Mouse (Mus musculus): ENCODE measurements around the gene Ints7. TPM values are rescaled to one million over a fixed set of nuclear protein-coding genes. Genes with fewer than 3 reads are reported as not detected.

The Ints7 gene
- polyA plus RNA-seq, 1 experiment from 2014 or later = 11.0 TPM

DNA sequence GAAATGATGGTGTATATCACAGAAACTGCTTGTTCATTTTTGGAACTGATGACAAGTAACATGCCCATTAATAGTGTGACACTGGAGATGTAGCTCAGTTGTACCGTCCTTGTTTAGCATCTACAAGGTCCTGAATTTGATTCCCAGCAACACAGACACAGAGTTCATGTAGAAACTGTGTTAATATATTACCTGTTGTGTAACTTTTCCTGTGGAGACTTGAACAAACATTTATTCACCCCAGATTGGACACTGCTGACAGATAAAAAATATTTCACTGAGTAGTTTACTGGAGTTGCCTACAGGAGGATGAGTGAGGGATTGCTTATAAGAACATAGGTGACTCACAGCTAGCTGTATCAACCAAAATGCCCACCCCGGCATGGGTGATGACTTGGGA, 13.3 kb downstream of the Ints7 start:
- H3K4me2 ChIP-seq (ENCODE audit: low read depth, low read length) = no peak overlapping the region
- no peak overlapping the region for H3K4me3 ChIP-seq (ENCODE audit: low read depth, low read length)
- ATAC-seq (peak; percentile 63), DNase-seq (no peak)
- peaks cover 55% of the 10 kb centered on the region for H3K36me3 ChIP-seq (replicated peaks; ENCODE audit: insufficient read depth, low read length)
- no peak overlapping the region for H3K27ac ChIP-seq (ENCODE audit: low read depth)
- H3K9ac ChIP-seq (replicated peaks) = no peak overlapping the region
- peaks cover 2% of the 10 kb centered on the region for H3K4me1 ChIP-seq (ENCODE audit: insufficient read depth)
- H3K27me3 ChIP-seq (ENCODE audit: insufficient read depth, low read length) = no peaks in the 10 kb centered on the region
- H3K9me3 ChIP-seq (ENCODE audit: low read length) = no peaks in the 10 kb centered on the region
- no peak for TF ChIP-seq EP300 (IDR thresholded peaks at IDR 0.05; ENCODE audit: low read depth)
- 94% methylated on average over 2 of the region's 2 CpGs for WGBS (ENCODE audit: insufficient replicate concordance)

DNA sequence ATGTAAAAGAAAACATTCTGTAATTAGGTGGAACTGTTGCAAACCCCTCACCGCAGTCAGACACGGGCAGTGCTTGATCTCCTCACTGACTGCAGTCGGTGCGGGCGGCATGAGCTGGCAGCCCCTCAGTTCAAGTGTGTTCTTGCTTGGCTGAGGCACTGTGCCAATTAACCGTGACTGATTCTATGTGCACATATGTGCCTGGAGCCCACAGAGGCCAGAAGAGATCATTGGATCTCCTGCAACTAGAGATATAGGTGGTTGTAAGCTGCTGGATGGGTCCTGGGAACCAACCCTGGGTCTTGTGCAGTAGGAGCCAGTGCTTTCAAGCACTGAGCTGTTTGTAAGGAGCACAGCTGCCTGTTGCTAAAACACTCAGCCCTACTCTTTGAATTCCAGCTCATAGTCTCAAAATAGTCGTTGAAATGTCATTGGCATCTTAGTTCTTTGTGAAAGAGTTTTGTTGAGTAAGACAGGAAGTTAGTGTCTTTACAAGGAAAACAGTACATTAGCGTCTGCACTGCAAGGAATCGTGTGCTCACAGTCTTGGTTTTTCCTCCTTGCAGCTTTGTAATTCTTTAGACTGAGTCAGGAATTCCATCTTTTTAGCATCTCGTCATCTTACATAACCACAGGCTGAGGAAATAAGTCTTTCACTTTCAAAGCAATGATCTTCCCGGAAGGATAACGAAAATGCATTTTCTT, 16.7 kb downstream of the Ints7 start:
- Histone ChIP-seq H3K4me1 (ENCODE audit: insufficient read depth) (peaks cover 2% of the 10 kb centered on the region), H3K9ac (replicated peaks) (no peak overlapping the region), H3K9me3 (ENCODE audit: low read length) (no peaks in the 10 kb centered on the region), H3K4me2 (ENCODE audit: low read depth, low read length) (peak overlapping the region; percentile 40; the same call in 1 of the 2 replicates), H3K36me3 (replicated peaks; ENCODE audit: insufficient read depth, low read length) (peaks cover 57% of the 10 kb centered on the region), H3K4me3 (ENCODE audit: low read depth, low read length) (no peak overlapping the region), H3K27me3 (ENCODE audit: insufficient read depth, low read length) (no peaks in the 10 kb centered on the region), H3K27ac (ENCODE audit: low read depth) (0 out of 2 replicates have a peak overlapping the region, but pooled peaks have one; percentile 30)
- WGBS (ENCODE audit: insufficient replicate concordance) = 75% methylated on average over 12 of the region's 12 CpGs
- DNase-seq (no peak), ATAC-seq (no peak)
- no peak for TF ChIP-seq CTCF (IDR thresholded peaks at IDR 0.05; ENCODE audit: low read depth)
- no peak for TF ChIP-seq EP300 (IDR thresholded peaks at IDR 0.05; ENCODE audit: low read depth)

DNA sequence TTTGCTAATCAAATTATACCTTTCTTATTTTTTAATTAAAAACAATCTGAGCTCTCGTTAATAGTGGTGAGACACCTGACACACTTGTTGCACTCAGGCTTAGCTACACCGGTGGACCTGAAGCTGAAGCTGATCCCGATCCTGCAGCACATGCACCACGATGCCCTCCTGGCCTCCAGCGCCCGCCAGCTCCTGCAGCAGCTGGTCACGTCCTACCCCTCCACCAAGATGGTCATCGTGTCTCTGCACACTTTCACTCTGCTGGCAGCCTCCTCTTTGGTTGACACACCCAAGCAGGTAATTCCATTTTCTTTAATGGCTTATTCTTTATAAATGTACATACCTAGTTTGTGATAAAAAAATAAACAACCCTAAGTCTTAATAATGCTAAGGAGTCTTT, 20.6 kb downstream of the Ints7 start:
- Histone ChIP-seq H3K9me3 (ENCODE audit: low read length) (no peaks in the 10 kb centered on the region), H3K27me3 (ENCODE audit: insufficient read depth, low read length) (no peaks in the 10 kb centered on the region), H3K9ac (replicated peaks) (no peak overlapping the region), H3K27ac (ENCODE audit: low read depth) (no peak overlapping the region), H3K4me1 (ENCODE audit: insufficient read depth) (peaks cover 2% of the 10 kb centered on the region; the same call in 1 of the 2 replicates), H3K4me2 (ENCODE audit: low read depth, low read length) (no peak overlapping the region), H3K36me3 (replicated peaks; ENCODE audit: insufficient read depth, low read length) (peaks cover 53% of the 10 kb centered on the region), H3K4me3 (ENCODE audit: low read depth, low read length) (no peak overlapping the region)
- DNase-seq = no peak
- TF ChIP-seq EP300 (IDR thresholded peaks at IDR 0.05; ENCODE audit: low read depth) (no peak), CTCF (IDR thresholded peaks at IDR 0.05; ENCODE audit: low read depth) (no peak)
- ATAC-seq = no peak
- 88% methylated on average over 8 of the region's 8 CpGs for WGBS (ENCODE audit: insufficient replicate concordance)

DNA sequence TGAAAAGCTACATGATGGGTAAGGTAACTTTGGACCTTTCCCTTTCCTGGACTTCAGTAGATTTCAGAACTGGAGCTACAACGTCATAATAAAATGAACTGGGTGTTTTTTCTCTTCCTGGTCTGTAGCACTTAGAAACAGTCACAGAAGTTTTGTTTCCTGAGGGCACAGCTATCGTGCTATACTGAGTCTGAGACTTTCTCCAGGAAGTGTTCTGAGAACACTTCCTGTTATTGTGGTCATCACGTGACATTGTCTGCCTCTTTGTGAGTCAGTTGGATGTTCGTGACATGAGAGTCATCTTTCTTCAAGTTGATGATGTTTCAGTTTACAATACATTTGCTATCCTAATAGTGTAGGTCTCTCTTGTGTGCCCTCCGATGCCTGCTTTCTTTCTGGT, 23.8 kb downstream of the Ints7 start:
- ATAC-seq (peak; percentile 54; the same call in 1 of the 2 replicates), DNase-seq (no peak)
- 55% methylated on average over 5 of the region's 5 CpGs for WGBS (ENCODE audit: insufficient replicate concordance)
- H3K4me1 ChIP-seq (ENCODE audit: insufficient read depth) = no peaks in the 10 kb centered on the region; the same call in 1 of the 2 replicates
- TF ChIP-seq CTCF (IDR thresholded peaks at IDR 0.05; ENCODE audit: low read depth) (no peak), EP300 (IDR thresholded peaks at IDR 0.05; ENCODE audit: low read depth) (0 out of 2 replicates have a peak, but pooled peaks have one; percentile 2)
- H3K27ac ChIP-seq (ENCODE audit: low read depth) = peak overlapping the region; percentile 55; the same call in 1 of the 2 replicates
- H3K9me3 ChIP-seq (ENCODE audit: low read length) = no peaks in the 10 kb centered on the region
- peaks cover 57% of the 10 kb centered on the region for H3K36me3 ChIP-seq (replicated peaks; ENCODE audit: insufficient read depth, low read length)
- H3K4me3 ChIP-seq (ENCODE audit: low read depth, low read length) = no peak overlapping the region
- no peaks in the 10 kb centered on the region for H3K27me3 ChIP-seq (ENCODE audit: insufficient read depth, low read length)
- no peak overlapping the region for H3K4me2 ChIP-seq (ENCODE audit: low read depth, low read length)
- H3K9ac ChIP-seq (replicated peaks) = no peak overlapping the region

DNA sequence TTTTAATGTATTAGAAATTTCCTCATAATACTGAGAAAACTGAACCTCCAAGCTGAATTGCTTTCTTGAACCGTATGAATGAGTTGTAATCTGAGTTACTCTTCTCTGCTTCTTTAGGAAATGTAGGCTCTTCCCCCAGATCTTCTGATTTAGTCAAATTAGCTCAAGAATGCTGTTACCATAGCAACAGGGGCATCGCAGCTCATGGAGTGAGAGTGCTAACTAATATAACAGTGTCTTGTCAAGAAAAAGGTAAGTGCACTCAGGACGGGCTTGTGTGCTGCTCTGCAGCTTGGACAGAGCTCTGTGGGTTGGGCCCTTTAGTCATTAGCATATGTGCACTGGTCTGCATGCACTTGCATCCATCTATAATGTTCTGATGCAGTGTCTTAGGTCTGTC, 29.3 kb downstream of the Ints7 start:
- Histone ChIP-seq H3K9ac (replicated peaks) (no peak overlapping the region), H3K27ac (ENCODE audit: low read depth) (no peak overlapping the region), H3K36me3 (replicated peaks; ENCODE audit: insufficient read depth, low read length) (peaks cover 55% of the 10 kb centered on the region), H3K27me3 (ENCODE audit: insufficient read depth, low read length) (no peaks in the 10 kb centered on the region), H3K4me1 (ENCODE audit: insufficient read depth) (no peaks in the 10 kb centered on the region), H3K9me3 (ENCODE audit: low read length) (no peaks in the 10 kb centered on the region), H3K4me2 (ENCODE audit: low read depth, low read length) (no peak overlapping the region), H3K4me3 (ENCODE audit: low read depth, low read length) (no peak overlapping the region)
- TF ChIP-seq EP300 (IDR thresholded peaks at IDR 0.05; ENCODE audit: low read depth) (no peak), CTCF (IDR thresholded peaks at IDR 0.05; ENCODE audit: low read depth) (no peak)
- 85% methylated on average over 3 of the region's 3 CpGs for WGBS (ENCODE audit: insufficient replicate concordance)
- DNase-seq (no peak), ATAC-seq (no peak)

DNA sequence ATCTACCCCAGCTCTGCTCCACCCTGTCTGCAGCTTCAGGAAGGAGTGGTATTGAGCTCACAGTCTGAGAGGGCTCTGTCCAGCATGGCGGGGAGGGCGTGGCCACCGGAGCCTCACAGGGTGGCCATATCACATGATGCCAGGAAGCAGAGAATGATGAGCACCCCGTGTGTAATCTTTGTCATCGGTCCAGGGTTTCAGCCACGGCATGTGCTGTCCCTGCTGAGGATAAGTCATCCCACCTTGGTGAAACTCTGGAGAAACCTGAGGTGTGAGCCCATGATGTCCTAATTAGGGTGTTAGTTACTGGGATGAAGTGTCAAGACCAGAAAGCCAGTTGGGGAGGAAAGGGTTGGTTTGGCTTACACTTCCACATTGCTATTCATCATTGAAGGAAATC, 33.6 kb downstream of the Ints7 start:
- ATAC-seq = no peak
- no peak for DNase-seq

More for the DNA sequence above, 33.6 kb downstream of the Ints7 start:
- H3K9me3 ChIP-seq (ENCODE audit: low read length) = no peaks in the 10 kb centered on the region
- H3K4me1 ChIP-seq (ENCODE audit: insufficient read depth) = no peaks in the 10 kb centered on the region
- H3K4me2 ChIP-seq (ENCODE audit: low read depth, low read length) = no peak overlapping the region
- no peak overlapping the region for H3K4me3 ChIP-seq (ENCODE audit: low read depth, low read length)
- H3K27me3 ChIP-seq (ENCODE audit: insufficient read depth, low read length) = no peaks in the 10 kb centered on the region
- WGBS (ENCODE audit: insufficient replicate concordance) = 75% methylated on average over 6 of the region's 6 CpGs
- no peak for TF ChIP-seq EP300 (IDR thresholded peaks at IDR 0.05; ENCODE audit: low read depth)
- TF ChIP-seq CTCF (IDR thresholded peaks at IDR 0.05; ENCODE audit: low read depth) = no peak
- no peak overlapping the region for H3K9ac ChIP-seq (replicated peaks)
- H3K27ac ChIP-seq (ENCODE audit: low read depth) = no peak overlapping the region
- peaks cover 81% of the 10 kb centered on the region for H3K36me3 ChIP-seq (replicated peaks; ENCODE audit: insufficient read depth, low read length)
